Mouse (Mus musculus): ENCODE data around the gene Dach1. TPM values are rescaled to one million over a fixed set of nuclear protein-coding genes. Genes with fewer than 3 reads are reported as not detected.

The Dach1 gene
- polyA plus RNA-seq, 1 experiment from 2014 or later, result 7.7 TPM

- Histone ChIP-seq H3K4me3 (no peak overlapping the region), H3K9ac (no peak overlapping the region), H3K4me1 (no peaks in the 10 kb centered on the region), H3K4me2 (no peak overlapping the region), H3K36me3 (no peaks in the 10 kb centered on the region), H3K9me3 (no peaks in the 10 kb centered on the region), H3K27me3 (no peaks in the 10 kb centered on the region), H3K27ac (no peak overlapping the region)
- 32% methylated on average over 1 of the region's 1 CpGs for WGBS
- ATAC-seq (ENCODE audit: borderline replicate concordance, extremely low read depth, low FRiP score, low TSS enrichment), result no peak
Observed at GRCm38 (mm10) chr14:98002021-98002680, 167.4 kb downstream of the Dach1 start.

- no peak overlapping the region for H3K4me3 ChIP-seq
- H3K27ac ChIP-seq, result no peak overlapping the region
- no peak overlapping the region for H3K4me2 ChIP-seq
- H3K36me3 ChIP-seq, result no peaks in the 10 kb centered on the region
- H3K9me3 ChIP-seq, result no peaks in the 10 kb centered on the region
- H3K4me1 ChIP-seq, result 0 out of 2 replicates have a peak, but pooled peaks cover 4% of the 10 kb centered on the region
- H3K9ac ChIP-seq, result no peak overlapping the region
- no peak for ATAC-seq (ENCODE audit: borderline replicate concordance, extremely low read depth, low FRiP score, low TSS enrichment)
- H3K27me3 ChIP-seq, result no peaks in the 10 kb centered on the region
Observed at GRCm38 (mm10) chr14:97998584-97998983, 171.0 kb downstream of the Dach1 start.

GRCm38 (mm10) chr14:97983251-97983650, 186.3 kb downstream of the Dach1 start:
- no peaks in the 10 kb centered on the region for H3K9me3 ChIP-seq
- no peak overlapping the region for H3K4me3 ChIP-seq
- H3K4me2 ChIP-seq, result no peak overlapping the region
- WGBS, result 55% methylated on average over 3 of the region's 3 CpGs
- H3K27me3 ChIP-seq, result no peaks in the 10 kb centered on the region
- no peaks in the 10 kb centered on the region for H3K36me3 ChIP-seq
- no peak overlapping the region for H3K27ac ChIP-seq
- no peak for ATAC-seq (ENCODE audit: borderline replicate concordance, extremely low read depth, low FRiP score, low TSS enrichment)
- no peaks in the 10 kb centered on the region for H3K4me1 ChIP-seq
- no peak overlapping the region for H3K9ac ChIP-seq

- 72% methylated on average over 6 of the region's 6 CpGs for WGBS
- ATAC-seq (ENCODE audit: borderline replicate concordance, extremely low read depth, low FRiP score, low TSS enrichment), result no peak
Observed at GRCm38 (mm10) chr14:97982676-97983075, 186.9 kb downstream of the Dach1 start.

GRCm38 (mm10) chr14:97980879-97981278, 188.7 kb downstream of the Dach1 start:
- Histone ChIP-seq H3K36me3 (no peaks in the 10 kb centered on the region), H3K9me3 (no peaks in the 10 kb centered on the region), H3K27me3 (no peaks in the 10 kb centered on the region), H3K4me2 (no peak overlapping the region), H3K4me1 (no peaks in the 10 kb centered on the region), H3K27ac (no peak overlapping the region), H3K4me3 (no peak overlapping the region), H3K9ac (no peak overlapping the region)
- ATAC-seq (ENCODE audit: borderline replicate concordance, extremely low read depth, low FRiP score, low TSS enrichment), result no peak
- 64% methylated on average over 4 of the region's 4 CpGs for WGBS

More at GRCm38 (mm10) chr14:97982676-97983075, 186.9 kb downstream of the Dach1 start:
- H3K4me3 ChIP-seq, result no peak overlapping the region
- no peak overlapping the region for H3K9ac ChIP-seq
- no peaks in the 10 kb centered on the region for H3K27me3 ChIP-seq
- no peaks in the 10 kb centered on the region for H3K4me1 ChIP-seq
- H3K4me2 ChIP-seq, result no peak overlapping the region
- H3K9me3 ChIP-seq, result no peaks in the 10 kb centered on the region
- no peaks in the 10 kb centered on the region for H3K36me3 ChIP-seq
- no peak overlapping the region for H3K27ac ChIP-seq

- WGBS, result 56% methylated on average over 1 of the region's 1 CpGs
- ATAC-seq (ENCODE audit: borderline replicate concordance, extremely low read depth, low FRiP score, low TSS enrichment), result no peak
- Histone ChIP-seq H3K27me3 (no peaks in the 10 kb centered on the region), H3K27ac (no peak overlapping the region), H3K9me3 (no peaks in the 10 kb centered on the region), H3K9ac (no peak overlapping the region), H3K4me3 (no peak overlapping the region), H3K4me2 (no peak overlapping the region), H3K36me3 (no peaks in the 10 kb centered on the region), H3K4me1 (no peaks in the 10 kb centered on the region)
Observed at GRCm38 (mm10) chr14:97976091-97976490, 193.5 kb downstream of the Dach1 start.

- Histone ChIP-seq H3K9ac (no peak overlapping the region), H3K36me3 (no peaks in the 10 kb centered on the region), H3K27me3 (no peaks in the 10 kb centered on the region), H3K4me1 (no peaks in the 10 kb centered on the region), H3K4me2 (no peak overlapping the region), H3K4me3 (no peak overlapping the region), H3K27ac (no peak overlapping the region), H3K9me3 (no peaks in the 10 kb centered on the region)
- WGBS, result 68% methylated on average over 7 of the region's 7 CpGs
- ATAC-seq (ENCODE audit: borderline replicate concordance, extremely low read depth, low FRiP score, low TSS enrichment), result no peak
Observed at GRCm38 (mm10) chr14:97975447-97975846, 194.1 kb downstream of the Dach1 start.

- ATAC-seq (ENCODE audit: borderline replicate concordance, extremely low read depth, low FRiP score, low TSS enrichment), result no peak; the same call in 1 of the 2 replicates
- Histone ChIP-seq H3K36me3 (no peaks in the 10 kb centered on the region), H3K4me1 (0 out of 2 replicates have a peak, but pooled peaks cover 3% of the 10 kb centered on the region), H3K27ac (peak overlapping the region; percentile 47; the same call in 1 of the 2 replicates), H3K9me3 (no peaks in the 10 kb centered on the region), H3K27me3 (no peaks in the 10 kb centered on the region), H3K9ac (no peak overlapping the region), H3K4me2 (no peak overlapping the region), H3K4me3 (no peak overlapping the region)
- 30% methylated on average over 2 of the region's 2 CpGs for WGBS
Observed at GRCm38 (mm10) chr14:97964543-97965069, 205.0 kb downstream of the Dach1 start.

GRCm38 (mm10) chr14:97963624-97964023, 205.9 kb downstream of the Dach1 start:
- H3K4me2 ChIP-seq, result no peak overlapping the region
- H3K36me3 ChIP-seq, result no peaks in the 10 kb centered on the region
- H3K27me3 ChIP-seq, result no peaks in the 10 kb centered on the region
- no peak overlapping the region for H3K27ac ChIP-seq
- 0 out of 2 replicates have a peak, but pooled peaks cover 3% of the 10 kb centered on the region for H3K4me1 ChIP-seq
- no peak overlapping the region for H3K4me3 ChIP-seq
- WGBS, result 74% methylated on average over 6 of the region's 6 CpGs
- ATAC-seq (ENCODE audit: borderline replicate concordance, extremely low read depth, low FRiP score, low TSS enrichment), result no peak
- no peaks in the 10 kb centered on the region for H3K9me3 ChIP-seq
- H3K9ac ChIP-seq, result no peak overlapping the region

GRCm38 (mm10) chr14:97956356-97956755, 213.2 kb downstream of the Dach1 start:
- no peak for ATAC-seq (ENCODE audit: borderline replicate concordance, extremely low read depth, low FRiP score, low TSS enrichment)
- WGBS, result 67% methylated on average over 1 of the region's 1 CpGs
- Histone ChIP-seq H3K4me1 (0 out of 2 replicates have a peak, but pooled peaks cover 3% of the 10 kb centered on the region), H3K27ac (no peak overlapping the region), H3K36me3 (no peaks in the 10 kb centered on the region), H3K4me3 (no peak overlapping the region), H3K9me3 (no peaks in the 10 kb centered on the region), H3K9ac (no peak overlapping the region), H3K4me2 (no peak overlapping the region), H3K27me3 (no peaks in the 10 kb centered on the region)

- no peak overlapping the region for H3K4me3 ChIP-seq
- ATAC-seq (ENCODE audit: borderline replicate concordance, extremely low read depth, low FRiP score, low TSS enrichment), result no peak
- no peaks in the 10 kb centered on the region for H3K9me3 ChIP-seq
- H3K9ac ChIP-seq, result no peak overlapping the region
- no peaks in the 10 kb centered on the region for H3K27me3 ChIP-seq
- 51% methylated on average over 2 of the region's 2 CpGs for WGBS
- no peak overlapping the region for H3K4me2 ChIP-seq
- no peaks in the 10 kb centered on the region for H3K36me3 ChIP-seq
- no peaks in the 10 kb centered on the region for H3K4me1 ChIP-seq
- H3K27ac ChIP-seq, result no peak overlapping the region
Observed at GRCm38 (mm10) chr14:97945471-97945870, 224.1 kb downstream of the Dach1 start.

GRCm38 (mm10) chr14:97944643-97945268, 224.8 kb downstream of the Dach1 start:
- Histone ChIP-seq H3K9ac (no peak overlapping the region), H3K9me3 (no peaks in the 10 kb centered on the region), H3K4me1 (no peaks in the 10 kb centered on the region), H3K4me2 (no peak overlapping the region), H3K27me3 (no peaks in the 10 kb centered on the region), H3K4me3 (no peak overlapping the region), H3K27ac (no peak overlapping the region), H3K36me3 (no peaks in the 10 kb centered on the region)
- ATAC-seq (ENCODE audit: borderline replicate concordance, extremely low read depth, low FRiP score, low TSS enrichment), result no peak
- 81% methylated on average over 9 of the region's 9 CpGs for WGBS

Measured in lung, embryonic 15.5 days (tissue).